Comparison of ENCODE assay signal across 19 mouse cellular contexts in genomic region chr3:19429010-19429409, GRCm38 (mm10).
DNase-seq lines count a peak whose midpoint lies in the region; ATAC-seq and TF ChIP-seq lines count a peak whose summit lies in the region.
"Had no signal": no experiment of that assay in that cellular context is flagged by ENCODE, and none has a peak within 500 bp of the region (broad histone marks: within the 10 kb centered on the region; RNA-seq: fewer than 3 reads in every experiment).

No protein-coding gene starts in this region.

- H3K27me3 ChIP-seq in spleen, adult 2 months (ENCODE audit: control insufficient read depth, insufficient read depth, low read length) = no peaks in the 10 kb centered on the region
- H3K27me3 ChIP-seq in stomach, postnatal 0 days (ENCODE audit: control insufficient read depth, insufficient read depth, low read length) = no peaks in the 10 kb centered on the region
- H3K27me3 ChIP-seq: embryonic facial prominence, embryonic 13.5 days; limb, embryonic 12.5 days; liver, embryonic 13.5 days; megakaryocyte, embryonic 14.5 days; midbrain, embryonic 15.5 days had no signal

- H3K9me3 ChIP-seq in stomach, postnatal 0 days (ENCODE audit: control insufficient read depth, low read length) = no peaks in the 10 kb centered on the region
- H3K9me3 ChIP-seq: embryonic facial prominence, embryonic 13.5 days; forebrain, embryonic 10.5 days; limb, embryonic 12.5 days; liver, embryonic 13.5 days; megakaryocyte, embryonic 14.5 days; midbrain, embryonic 15.5 days had no signal

- no peak for TF ChIP-seq CTCF in spleen, adult 2 months (IDR thresholded peaks at IDR 0.05; ENCODE audit: extremely low read depth, insufficient read depth, insufficient read length, insufficient replicate concordance)
- no peak for TF ChIP-seq CTCF in stomach, postnatal 0 days (IDR thresholded peaks at IDR 0.05; ENCODE audit: low read depth)

- ATAC-seq in stomach, postnatal 0 days (ENCODE audit: low FRiP score, low TSS enrichment) = peak; percentile 66
- ATAC-seq: hindbrain, embryonic 16.5 days; midbrain, embryonic 15.5 days had no signal

- TF ChIP-seq EP300 in stomach, postnatal 0 days (optimal IDR thresholded peaks at IDR 0.05) = no peak

- no peak for TF ChIP-seq POLR2A in spleen, adult 2 months (IDR thresholded peaks at IDR 0.05; ENCODE audit: low read depth, low read length)

- no peaks in the 10 kb centered on the region for H3K36me3 ChIP-seq in spleen, adult 2 months (ENCODE audit: control insufficient read depth, insufficient read depth, low read length)
- no peaks in the 10 kb centered on the region for H3K36me3 ChIP-seq in stomach, postnatal 0 days (ENCODE audit: control insufficient read depth, insufficient read depth, low read length)
- H3K36me3 ChIP-seq: embryonic facial prominence, embryonic 13.5 days; forebrain, embryonic 10.5 days; limb, embryonic 12.5 days; liver, embryonic 13.5 days; midbrain, embryonic 15.5 days had no signal

- no peak overlapping the region for H3K4me3 ChIP-seq in spleen, adult 2 months (ENCODE audit: extremely low read depth, insufficient read depth, insufficient read length)
- no peak overlapping the region for H3K4me3 ChIP-seq in stomach, postnatal 0 days (ENCODE audit: low read depth, low read length)
- H3K4me3 ChIP-seq: embryonic facial prominence, embryonic 13.5 days; forebrain, embryonic 10.5 days; gastrocnemius, adult 2 months; limb, embryonic 12.5 days; liver, embryonic 13.5 days; megakaryocyte, embryonic 14.5 days; midbrain, embryonic 15.5 days had no signal

- no peak overlapping the region for H3K4me2 ChIP-seq in stomach, postnatal 0 days (replicated peaks; ENCODE audit: low read depth)
- H3K4me2 ChIP-seq: embryonic facial prominence, embryonic 13.5 days; limb, embryonic 12.5 days; liver, embryonic 13.5 days; midbrain, embryonic 15.5 days had no signal

- H3K4me1 ChIP-seq in spleen, adult 2 months (ENCODE audit: control insufficient read depth, insufficient read depth, insufficient read length) = peaks cover 16% of the 10 kb centered on the region
- H3K4me1 ChIP-seq in stomach, postnatal 0 days (replicated peaks; ENCODE audit: control insufficient read depth, insufficient read depth) = no peaks in the 10 kb centered on the region
- H3K4me1 ChIP-seq: forebrain, embryonic 10.5 days; limb, embryonic 12.5 days; liver, embryonic 13.5 days; midbrain, embryonic 15.5 days had no signal

- DNase-seq in spleen, adult 2 months (ENCODE audit: low read depth in 1 of 2, low spot score in 2 of 2) = no peak
- no peak for DNase-seq in spleen, postnatal 14 days (ENCODE audit: low spot score in 2 of 2)
- peak; percentile 62 for DNase-seq in NIH3T3 (ENCODE audit: low read depth)
- DNase-seq in fat pad, adult 2 months (ENCODE audit: extremely low read depth, low read depth, low spot score) = peak; percentile 7
- no peak for DNase-seq in stomach, postnatal 0 days (ENCODE audit: low spot score)
- DNase-seq in right cerebral cortex, postnatal 4 days = no peak
- no peak for DNase-seq in c-Kit-positive CD71-positive TER-119-positive erythroid progenitor cells, embryonic 14.5 days (ENCODE audit: low spot score)
- no peak for DNase-seq in cerebellum, postnatal 10 days
- DNase-seq: gastrocnemius, adult 2 months; heart, postnatal 4 days; kidney, adult 11 months; liver, embryonic 13.5 days had no signal

- no peak overlapping the region for H3K9ac ChIP-seq in stomach, postnatal 0 days (ENCODE audit: low read length)
- H3K9ac ChIP-seq: embryonic facial prominence, embryonic 13.5 days; limb, embryonic 12.5 days; liver, embryonic 13.5 days; midbrain, embryonic 15.5 days had no signal

- peak overlapping the region; percentile 91 for H3K27ac ChIP-seq in spleen, adult 2 months (ENCODE audit: insufficient read depth, low read length)
- H3K27ac ChIP-seq in stomach, postnatal 0 days (replicated peaks) = peak overlapping the region; percentile 30
- H3K27ac ChIP-seq: embryonic facial prominence, embryonic 13.5 days; forebrain, embryonic 10.5 days; gastrocnemius, adult 2 months; kidney, postnatal 0 days; limb, embryonic 12.5 days; liver, embryonic 13.5 days; midbrain, embryonic 15.5 days had no signal

Comparison
In these comparisons a context has a peak if more than half of its experiments do, and no peak if none do; other contexts are left out.
1. DNase-seq: peak in NIH3T3 (single experiment) and fat pad, adult 2 months (single experiment); none in spleen, adult 2 months (0 of 2), spleen, postnatal 14 days (0 of 2), stomach, postnatal 0 days (single experiment), right cerebral cortex, postnatal 4 days (single experiment), c-Kit-positive CD71-positive TER-119-positive erythroid progenitor cells, embryonic 14.5 days (single experiment) and cerebellum, postnatal 10 days (0 of 2).